Mouse (Mus musculus) CH12.LX (cell line): ENCODE measurements at regions not wholly inside any gene's neighbourhood (a gene's known extent, or its start where the extent isn't known, plus 50 kb on each side); places are given as distances from the start of the nearest gene placed in this dataset.

ENCODE experiments used
- DNase-seq: peaks from one replicate; pipeline ENCODE4 v3.0.0-alpha.2; 2013; ENCODE audit errors: extremely low read depth
- H3K27ac ChIP-seq: 2 replicates; pipeline ENCODE4 v1.5.1; 2012; ENCODE audit warnings: low read depth, mild to moderate bottlenecking, control low read depth, moderate library complexity; ENCODE audit not compliant: insufficient read depth
- H3K27me3 ChIP-seq: replicated peaks from 2 replicates; pipeline ENCODE3; 2012; ENCODE audit warnings: inconsistent platforms
- H3K36me3 ChIP-seq, 2 experiments: replicated peaks in 1 of 2; 2 replicates each; pipeline versions ENCODE3 to v1.6.1; 2012; ENCODE audit warnings: inconsistent platforms in 1 of 2, low read length in 1 of 2, mild to moderate bottlenecking in 1 of 2, mixed read lengths in 1 of 2, moderate library complexity in 1 of 2; ENCODE audit not compliant: control insufficient read depth in 1 of 2, insufficient read depth in 1 of 2
- H3K4me1 ChIP-seq, 2 experiments: 2 replicates each; pipeline ENCODE4 v1.6.1; 2012; ENCODE audit warnings: inconsistent platforms in 1 of 2, moderate library complexity in 1 of 2; ENCODE audit not compliant: insufficient read depth in 2 of 2, control insufficient read depth in 1 of 2
- H3K4me2 ChIP-seq: 2 replicates; pipeline ENCODE4 v1.6.1; 2012; ENCODE audit warnings: low read depth, mild to moderate bottlenecking, control low read depth; ENCODE audit not compliant: poor library complexity, insufficient read depth, severe bottlenecking
- H3K4me3 ChIP-seq, 3 experiments: fragments of 150-350 bp in 1 of 3; sonication (generic) in 1 of 3; replicated peaks in 1 of 3; 2 replicates each; pipeline versions ENCODE3 to v1.5.1; 2011 to 2012; ENCODE audit warnings: low read depth in 2 of 3, low read length in 2 of 3, mild to moderate bottlenecking in 2 of 3, moderate library complexity in 2 of 3, control low read depth in 1 of 3, improper control_type of control experiment in 1 of 3, inconsistent platforms in 1 of 3, mixed read lengths in 1 of 3; ENCODE audit not compliant: poor library complexity in 1 of 3
- H3K79me2 ChIP-seq: replicated peaks from 2 replicates; pipeline ENCODE4 v1.6.1; 2012; ENCODE audit warnings: mild to moderate bottlenecking, moderate library complexity; ENCODE audit not compliant: control insufficient read depth, poor library complexity, insufficient read depth, severe bottlenecking; ENCODE audit errors: extremely low read depth
- H3K9ac ChIP-seq: 2 replicates; pipeline ENCODE4 v1.6.1; 2012; ENCODE audit warnings: low read depth, mild to moderate bottlenecking, control low read depth, moderate library complexity; ENCODE audit not compliant: insufficient read depth
- H3K9me3 ChIP-seq: replicated peaks from 2 replicates; pipeline ENCODE3; 2012; ENCODE audit warnings: low read length, inconsistent platforms, mixed read lengths
- CHD2 ChIP-seq: IDR thresholded peaks from 2 replicates; pipeline ENCODE4 v1.6.1; 2011; ENCODE audit warnings: low read length, improper control_type of control experiment
- E2F4 ChIP-seq: IDR thresholded peaks from 2 replicates; pipeline ENCODE4 v1.6.1; 2011; ENCODE audit warnings: low read depth, low read length, improper control_type of control experiment; ENCODE audit not compliant: insufficient replicate concordance
- ELF1 ChIP-seq: IDR thresholded peaks from 2 replicates; pipeline ENCODE4 v1.6.1; 2014; ENCODE audit warnings: low read depth, mild to moderate bottlenecking, inconsistent platforms, low read length, improper control_type of control experiment
- GABPA ChIP-seq: IDR thresholded peaks from 2 replicates; pipeline ENCODE4 v1.6.1; 2012; ENCODE audit warnings: low read depth, low read length, improper control_type of control experiment, inconsistent platforms; ENCODE audit not compliant: insufficient replicate concordance
- JUN ChIP-seq: IDR thresholded peaks from 2 replicates; pipeline ENCODE4 v1.6.1; 2011; ENCODE audit warnings: low read depth, mild to moderate bottlenecking, low read length, improper control_type of control experiment, moderate library complexity; ENCODE audit not compliant: insufficient read depth
- JUND ChIP-seq: conservative IDR thresholded peaks from 2 replicates; pipeline ENCODE4 v1.6.1; 2011; ENCODE audit warnings: low read depth, low read length, improper control_type of control experiment
- MAX ChIP-seq: IDR thresholded peaks from 2 replicates; pipeline ENCODE4 v1.6.1; 2011; ENCODE audit warnings: low read length, improper control_type of control experiment
- MAZ ChIP-seq: IDR thresholded peaks from 2 replicates; pipeline ENCODE4 v1.6.1; 2012; ENCODE audit warnings: low read depth, mild to moderate bottlenecking, inconsistent platforms, low read length, improper control_type of control experiment, moderate library complexity
- MXI1 ChIP-seq: IDR thresholded peaks from 2 replicates; pipeline ENCODE4 v1.6.1; 2011; ENCODE audit warnings: mild to moderate bottlenecking, low read depth, low read length, improper control_type of control experiment
- NRF1 ChIP-seq: IDR thresholded peaks from 2 replicates; pipeline ENCODE4 v1.6.1; 2014; ENCODE audit warnings: low read depth, mild to moderate bottlenecking, inconsistent platforms, low read length, improper control_type of control experiment, moderate library complexity
- POLR2AphosphoS2 ChIP-seq: IDR thresholded peaks from 2 replicates; pipeline ENCODE4 v1.6.1; 2011; ENCODE audit warnings: low read depth, low read length, improper control_type of control experiment
- RCOR1 ChIP-seq: conservative IDR thresholded peaks from 2 replicates; pipeline ENCODE4 v1.6.1; 2012; ENCODE audit warnings: low read depth, mild to moderate bottlenecking, inconsistent platforms, low read length, improper control_type of control experiment
- SMC3 ChIP-seq: IDR thresholded peaks from 2 replicates; pipeline ENCODE4 v1.6.1; 2011; ENCODE audit warnings: low read depth, low read length, improper control_type of control experiment
- USF1 ChIP-seq: IDR thresholded peaks from 2 replicates; pipeline ENCODE4 v1.6.1; 2014; ENCODE audit warnings: low read depth, mild to moderate bottlenecking, inconsistent platforms, low read length, improper control_type of control experiment
- ZMIZ1 ChIP-seq: IDR thresholded peaks from 2 replicates; pipeline ENCODE4 v1.6.1; 2012; ENCODE audit warnings: low read depth, mild to moderate bottlenecking, inconsistent platforms, low read length, improper control_type of control experiment
- dilution Hi-C: fragments of 300-500 bp; cut with MboI; formaldehyde crosslinking; loops from 2 replicates; pipeline ENCODE4 v1.14.3; 2020; ENCODE audit warnings: low sequenced_read_pairs; ENCODE audit not compliant: extremely low pct_unique_long_range_greater_than_20kb, extremely low pct_ligation_motif_present
- in situ Hi-C: fragments of 300-500 bp; cut with MboI; formaldehyde crosslinking; loops from 3 replicates; pipeline ENCODE4 v1.14.3; 2019; ENCODE audit warnings: low sequenced_read_pairs, low pct_ligation_motif_present, low pct_unique_long_range_greater_than_20kb, mixed read lengths

GRCm38 (mm10) chr7:64027100-64027499, 88.4 kb upstream of the Klf13 start:
- dilution Hi-C loops (no loop called here), in situ Hi-C loops (no loop called here)
- no peaks in the 10 kb centered on the region for H3K79me2 ChIP-seq
- no peak overlapping the region for H3K4me3 ChIP-seq
- DNase-seq: no peak
- H3K27ac ChIP-seq: no peak overlapping the region
- H3K27me3 ChIP-seq: no peaks in the 10 kb centered on the region
- H3K9ac ChIP-seq: no peak overlapping the region
- H3K4me2 ChIP-seq: no peak overlapping the region
- peaks cover 0 to 8% of the 10 kb centered on the region in 2 experiments; a peak in 2 of 4 replicates for H3K4me1 ChIP-seq
- H3K9me3 ChIP-seq: no peaks in the 10 kb centered on the region
- TF ChIP-seq POLR2AphosphoS2: no peak
- no peak for TF ChIP-seq MAZ
- TF ChIP-seq CHD2: no peak
- no peak for TF ChIP-seq NRF1
- TF ChIP-seq MXI1: no peak
- TF ChIP-seq MAX: no peak
- no peak for TF ChIP-seq GABPA
- no peak for TF ChIP-seq E2F4
- TF ChIP-seq SMC3: no peak
- TF ChIP-seq RCOR1: no peak
- TF ChIP-seq JUN: no peak
- no peaks in the 10 kb centered on the region for H3K36me3 ChIP-seq

- H3K9ac ChIP-seq: no peak overlapping the region
- no peaks in the 10 kb centered on the region for H3K27me3 ChIP-seq
- in situ Hi-C loops (no loop called here), dilution Hi-C loops (no loop called here)
- no peaks in the 10 kb centered on the region for H3K9me3 ChIP-seq
- TF ChIP-seq MAZ (no peak), ELF1 (no peak), JUND (no peak), MAX (no peak), ZMIZ1 (no peak), USF1 (no peak), POLR2AphosphoS2 (no peak)
- no peak overlapping the region for H3K4me2 ChIP-seq
- no peaks in the 10 kb centered on the region for H3K36me3 ChIP-seq
- H3K4me3 ChIP-seq: no peak overlapping the region
- no peaks in the 10 kb centered on the region for H3K79me2 ChIP-seq
- no peak overlapping the region for H3K27ac ChIP-seq
- H3K4me1 ChIP-seq: peaks cover 0 to 8% of the 10 kb centered on the region in 2 experiments; a peak in 2 of 4 replicates
- no peak for DNase-seq
Observed at GRCm38 (mm10) chr7:64025155-64025554, 86.4 kb upstream of the Klf13 start.
